Mouse (Mus musculus) urinary bladder, postnatal 14 days (tissue): Measurements from ENCODE around the gene Stxbp4.

Source experiments
- DNase-seq: peaks from one replicate; pipeline ENCODE4 v3.0.0; 2021; ENCODE audit warnings: low spot score

The Stxbp4 gene

DNA sequence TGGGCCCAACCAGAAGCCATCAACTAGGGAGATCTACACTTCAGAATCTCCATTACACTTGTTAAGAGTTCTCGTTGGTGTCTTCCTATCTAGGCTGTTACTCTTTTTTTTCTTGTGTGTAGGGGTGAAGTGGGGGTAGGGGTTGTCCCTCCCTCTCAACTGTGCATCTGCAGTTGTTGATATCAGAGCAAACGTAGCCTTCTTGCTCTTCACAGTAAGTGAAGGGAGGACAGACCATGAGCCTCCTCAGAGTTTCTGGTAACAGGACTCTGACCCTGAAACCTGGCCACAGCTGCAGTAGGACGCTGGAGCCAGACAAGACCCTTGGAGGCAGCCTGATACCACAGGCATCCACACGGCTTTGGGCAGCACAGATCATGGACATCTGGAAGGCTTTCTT lies 81.4 kb downstream of the Stxbp4 start:
- DNase-seq: no peak

- DNase-seq: no peak
These were observed 83.9 kb downstream of the Stxbp4 start for GRCm38 (mm10) chr11:90553963-90554362.

DNA sequence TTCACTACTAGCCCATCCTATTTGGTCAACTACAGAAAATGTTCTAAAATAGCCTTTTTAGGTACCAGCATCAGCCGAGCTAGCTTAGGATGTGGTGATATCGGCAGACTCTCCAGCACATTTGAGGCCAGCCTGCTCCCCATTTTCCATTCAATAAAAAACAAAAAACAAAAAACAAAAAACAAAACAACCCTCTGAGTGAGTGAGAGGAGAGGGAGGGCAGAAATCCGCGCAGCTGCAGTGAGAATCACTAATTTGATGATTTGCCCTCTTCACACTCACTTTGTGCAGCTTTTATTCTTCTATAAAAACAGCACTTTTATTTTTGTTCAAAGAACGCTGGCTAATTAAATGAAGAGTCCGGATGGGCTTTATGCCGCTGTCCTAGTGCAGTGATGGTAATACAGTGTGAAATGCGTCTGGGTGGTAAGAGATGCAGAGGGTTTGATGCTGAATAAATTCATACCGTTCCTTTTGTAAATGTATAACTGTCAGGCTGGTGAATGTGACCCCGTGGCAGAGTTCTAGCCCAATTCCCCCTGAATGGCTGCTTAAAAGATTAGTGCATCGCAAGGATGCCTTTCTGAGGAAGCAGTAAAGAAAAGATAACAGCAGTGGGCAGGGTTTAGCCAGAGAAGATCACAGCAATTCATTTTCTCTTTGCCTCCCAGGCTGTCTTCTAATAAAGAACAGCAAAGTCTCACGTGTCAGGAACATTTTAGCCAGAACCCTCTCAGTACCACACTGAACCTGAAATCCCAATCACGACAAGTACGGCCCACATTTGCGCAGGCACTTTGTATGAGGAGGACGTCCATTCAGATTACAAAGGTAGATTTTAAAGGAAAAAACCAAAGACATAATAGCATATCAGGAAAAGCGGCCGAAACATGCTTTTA lies 85.3 kb downstream of the Stxbp4 start:
- no peak for DNase-seq

DNA sequence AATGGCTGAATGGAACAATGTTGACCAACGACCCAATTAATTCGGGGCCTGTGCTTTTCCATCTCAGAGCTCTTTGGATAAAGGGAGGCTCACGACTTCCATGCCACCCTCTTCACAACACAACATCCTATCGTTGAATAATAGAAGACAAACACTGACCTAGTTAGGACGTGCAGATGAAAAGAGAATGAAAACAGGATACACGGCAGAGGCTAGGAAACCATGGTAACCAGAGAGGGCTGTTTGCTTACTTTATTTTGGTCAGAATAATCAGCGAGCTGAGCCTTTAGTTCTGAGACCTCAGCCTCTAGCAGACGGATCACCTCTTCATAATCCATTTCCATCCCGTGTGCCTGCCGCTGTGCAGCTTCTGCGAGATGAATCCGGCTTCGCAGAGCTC lies 89.3 kb downstream of the Stxbp4 start:
- no peak for DNase-seq

GRCm38 (mm10) chr11:90538636-90539263 lies 99.1 kb downstream of the Stxbp4 start:
- DNase-seq: no peak

DNA sequence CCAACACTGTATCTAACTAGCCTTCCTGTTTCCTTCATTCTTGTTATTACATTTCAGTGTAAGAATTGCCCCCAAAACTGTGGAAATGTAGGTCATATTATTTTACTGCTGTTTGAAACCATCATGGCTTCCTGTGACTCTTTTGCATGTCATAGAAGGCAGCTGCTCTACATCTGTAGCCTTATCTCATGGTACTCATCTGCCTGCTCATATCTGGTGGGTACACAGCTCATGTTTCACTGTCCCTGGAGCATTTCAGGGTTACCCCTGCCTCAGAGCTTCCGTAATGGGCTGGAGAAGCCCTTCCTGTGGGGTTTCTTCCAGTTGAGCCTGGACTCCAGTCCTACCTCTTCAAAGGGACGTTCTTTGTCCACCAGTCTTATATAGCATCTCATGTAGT lies 112.6 kb downstream of the Stxbp4 start:
- no peak for DNase-seq

DNA sequence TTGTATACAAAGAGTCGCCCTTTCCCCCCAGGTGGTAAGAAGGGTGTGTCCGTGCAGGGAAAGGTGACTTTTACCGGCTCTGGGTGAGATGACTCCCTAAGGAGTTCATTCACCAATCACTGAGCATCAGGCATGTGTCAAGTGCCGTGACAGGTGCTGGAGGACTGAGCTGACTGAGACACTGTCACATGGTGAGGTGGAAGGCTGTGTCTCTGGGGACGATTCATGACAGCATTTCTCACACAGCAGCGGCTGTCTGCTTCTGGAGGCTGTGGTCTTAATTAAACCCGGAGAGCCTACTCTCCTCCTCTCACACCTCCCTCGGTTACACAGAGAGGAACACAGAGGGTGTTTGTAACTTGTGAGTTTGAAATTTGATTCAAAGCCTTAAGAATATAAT lies 116.8 kb downstream of the Stxbp4 start:
- no peak for DNase-seq

DNA sequence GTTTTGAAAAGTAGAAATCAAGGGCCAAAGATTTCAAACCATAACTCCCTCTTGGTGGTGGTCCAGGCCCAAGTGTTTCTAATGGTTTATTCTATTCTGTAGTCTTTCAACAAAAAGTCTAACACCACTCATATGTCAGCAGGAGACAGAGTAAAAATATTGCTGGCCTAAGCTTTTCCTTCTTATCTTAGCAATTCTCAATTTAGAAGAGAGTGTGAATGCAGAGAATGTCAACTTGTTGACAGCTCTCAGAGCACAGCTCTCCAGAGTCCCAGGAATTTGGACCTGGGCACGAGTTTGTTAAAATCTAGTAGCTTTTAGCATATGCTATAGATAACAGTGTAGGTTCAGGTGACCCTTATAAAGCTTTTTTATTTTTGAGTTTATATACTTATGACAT lies 120.1 kb downstream of the Stxbp4 start:
- no peak for DNase-seq

GRCm38 (mm10) chr11:90512538-90513219 lies 125.2 kb downstream of the Stxbp4 start:
- no peak for DNase-seq

- DNase-seq: no peak
These were observed 136.0 kb downstream of the Stxbp4 start for GRCm38 (mm10) chr11:90501846-90502245.

DNA sequence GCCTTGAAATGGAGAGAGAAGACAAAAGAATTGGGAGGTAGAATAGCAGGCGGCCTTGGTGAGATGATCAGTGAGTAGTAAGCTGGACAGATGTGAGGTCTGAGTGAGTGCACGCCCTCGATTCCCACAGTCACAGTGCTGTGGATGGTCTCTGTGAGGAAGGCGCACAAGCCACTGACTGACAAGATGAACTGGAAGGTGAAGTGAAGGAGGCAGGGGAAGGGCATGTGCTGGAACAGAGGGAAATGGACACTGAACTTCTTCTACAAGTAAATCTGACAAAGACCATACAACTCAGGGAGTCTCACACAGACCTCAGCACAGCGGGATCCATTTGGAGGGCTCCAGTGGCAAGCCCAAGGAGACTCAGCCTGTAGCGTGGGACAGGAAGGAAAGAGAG lies 138.0 kb downstream of the Stxbp4 start:
- DNase-seq: no peak

DNA sequence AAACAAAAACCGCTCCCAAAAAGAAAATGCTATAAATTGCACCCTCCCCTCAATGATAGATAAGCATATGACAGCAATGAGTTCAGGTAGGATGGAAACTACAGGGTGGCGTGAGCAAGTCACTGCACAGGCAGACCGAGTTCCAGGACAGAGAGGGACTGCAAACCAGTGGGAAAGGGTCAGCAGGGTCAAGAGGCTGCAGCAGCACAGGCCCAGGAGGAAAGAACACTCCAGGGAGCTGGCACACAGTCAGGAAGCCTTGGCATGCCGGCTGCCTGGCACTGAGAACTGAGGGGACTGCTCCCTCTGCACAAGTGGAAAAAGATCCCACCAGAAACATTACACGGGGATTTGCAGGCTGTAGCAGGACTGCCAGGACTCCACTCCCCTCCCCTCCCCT lies 139.4 kb downstream of the Stxbp4 start:
- DNase-seq: peak; percentile 10

GRCm38 (mm10) chr11:90494981-90495380 lies 142.9 kb downstream of the Stxbp4 start:
- DNase-seq: no peak

DNA sequence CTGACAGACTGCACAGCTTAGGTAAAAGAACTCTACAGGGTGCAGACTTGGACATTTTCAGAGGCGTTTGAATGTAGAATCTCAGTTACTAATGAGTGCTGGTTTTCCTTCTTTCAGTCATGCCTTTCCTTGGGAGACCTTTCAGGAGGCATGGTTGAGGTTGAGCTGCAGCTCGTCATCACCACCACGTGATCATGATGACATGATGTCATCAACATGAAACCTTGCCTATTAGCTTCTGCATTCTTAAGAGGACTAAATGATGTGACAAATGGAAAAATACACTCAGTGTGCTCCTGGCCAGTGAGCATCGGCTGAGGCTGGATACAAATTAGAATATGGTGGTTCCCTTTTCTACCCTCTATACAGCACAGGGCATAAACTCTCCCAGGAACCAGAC lies 145.4 kb downstream of the Stxbp4 start:
- no peak for DNase-seq

- DNase-seq: no peak
These were observed 148.7 kb downstream of the Stxbp4 start for GRCm38 (mm10) chr11:90489166-90489565.

GRCm38 (mm10) chr11:90487686-90488085 lies 150.2 kb downstream of the Stxbp4 start:
- DNase-seq: no peak

GRCm38 (mm10) chr11:90484750-90485637 lies 152.9 kb downstream of the Stxbp4 start:
- DNase-seq: no peak

GRCm38 (mm10) chr11:90483766-90484165 lies 154.1 kb downstream of the Stxbp4 start:
- no peak for DNase-seq

DNA sequence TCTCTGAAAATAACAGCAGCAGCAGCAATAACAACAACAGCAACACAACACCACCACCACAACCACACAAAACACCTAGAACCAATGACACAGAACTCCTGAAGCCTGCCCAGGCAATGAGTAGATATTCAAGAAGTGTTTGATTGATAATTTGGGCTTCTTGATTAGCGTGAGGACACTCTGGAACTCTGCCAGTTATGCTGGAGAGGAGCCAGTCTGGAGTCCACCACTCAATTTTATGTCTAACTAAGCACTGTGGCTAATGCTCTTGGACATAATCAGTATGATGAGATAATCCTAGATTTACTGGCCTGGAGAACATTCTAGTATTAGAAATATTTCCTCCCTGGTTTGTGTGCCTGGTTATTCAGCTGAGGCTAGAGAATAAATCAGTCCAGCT lies 156.1 kb downstream of the Stxbp4 start:
- no peak for DNase-seq

GRCm38 (mm10) chr11:90470271-90470670 lies 167.6 kb downstream of the Stxbp4 start:
- no peak for DNase-seq

DNA sequence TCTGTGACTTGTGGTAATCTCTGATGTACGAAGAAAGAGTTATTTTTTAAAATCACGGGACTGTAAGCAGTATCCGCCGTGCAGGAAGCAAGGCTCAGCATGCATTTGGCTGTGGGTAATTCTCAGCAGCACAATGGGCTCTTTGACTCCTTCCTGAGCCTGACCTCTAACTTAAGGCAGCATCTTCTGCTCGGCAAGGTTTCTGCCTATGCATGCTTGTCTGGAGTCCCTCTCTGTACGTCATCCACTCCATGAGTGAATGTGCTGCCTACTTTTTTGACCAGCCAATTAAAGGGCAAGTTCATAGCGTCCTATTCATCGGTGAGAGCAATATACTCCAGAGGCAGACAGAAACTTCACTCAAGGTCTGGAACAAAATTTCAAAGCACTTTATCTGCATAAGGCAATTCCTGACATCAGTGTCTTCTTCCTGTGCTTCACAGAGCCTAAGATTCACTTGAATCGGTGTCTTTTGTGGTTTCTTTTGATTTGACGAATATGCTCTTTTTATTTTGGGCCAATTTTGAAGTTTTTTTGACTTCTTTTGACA lies 173.8 kb downstream of the Stxbp4 start:
- DNase-seq: no peak

- no peak for DNase-seq
These were observed 177.4 kb downstream of the Stxbp4 start for GRCm38 (mm10) chr11:90460458-90460857.
